Mouse (Mus musculus): ENCODE data around the gene Mapt. TPM values are rescaled to one million over a fixed set of nuclear protein-coding genes. Genes with fewer than 3 reads are reported as not detected.
"Not testable (repeated sequence)": the region's sequence is repeated elsewhere in the genome, so short reads cannot be mapped to it uniquely, and the experiment has no call there.

Mapt gene
- total and polyA plus RNA-seq, 2 experiments from 2014 or later = 473 to 1,028 TPM

DNA sequence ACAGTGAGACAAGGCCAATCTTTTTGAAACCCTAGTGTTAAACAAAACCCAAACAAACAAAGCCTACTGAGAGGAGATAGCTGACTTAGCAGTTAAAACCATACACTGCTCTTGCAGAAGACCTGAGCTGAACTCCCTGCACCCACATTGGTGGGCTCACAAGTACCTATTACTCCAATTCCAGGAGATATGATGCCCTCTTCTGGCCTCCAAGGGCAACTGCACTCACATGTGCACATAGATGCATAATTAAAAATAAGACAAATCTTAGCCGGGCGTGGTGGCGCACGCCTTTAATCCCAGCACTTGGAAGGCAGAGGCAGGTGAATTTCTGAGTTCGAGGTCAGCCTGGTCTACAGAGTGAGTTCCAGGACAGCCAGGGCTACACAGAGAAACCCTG is 17.1 kb upstream of the Mapt start:
- DNase-seq (ENCODE audit: low spot score); H3K4me2 ChIP-seq (ENCODE audit: low read depth, low read length); H3K27me3 ChIP-seq (ENCODE audit: insufficient read depth, low read length); H3K4me1 ChIP-seq (ENCODE audit: insufficient read depth, low read length); ATAC-seq; H3K4me3 ChIP-seq (ENCODE audit: low read length); H3K9ac ChIP-seq (replicated peaks; ENCODE audit: low read length); H3K36me3 ChIP-seq (ENCODE audit: insufficient read depth, low read length); H3K9me3 ChIP-seq (ENCODE audit: low read length); H3K27ac ChIP-seq: not testable (repeated sequence)
- TF ChIP-seq CTCF (IDR thresholded peaks at IDR 0.05; ENCODE audit: low read depth) = 0 out of 2 replicates have a peak, but pooled peaks have one; percentile 3
- 94% methylated on average over 5 of the region's 5 CpGs for WGBS

DNA sequence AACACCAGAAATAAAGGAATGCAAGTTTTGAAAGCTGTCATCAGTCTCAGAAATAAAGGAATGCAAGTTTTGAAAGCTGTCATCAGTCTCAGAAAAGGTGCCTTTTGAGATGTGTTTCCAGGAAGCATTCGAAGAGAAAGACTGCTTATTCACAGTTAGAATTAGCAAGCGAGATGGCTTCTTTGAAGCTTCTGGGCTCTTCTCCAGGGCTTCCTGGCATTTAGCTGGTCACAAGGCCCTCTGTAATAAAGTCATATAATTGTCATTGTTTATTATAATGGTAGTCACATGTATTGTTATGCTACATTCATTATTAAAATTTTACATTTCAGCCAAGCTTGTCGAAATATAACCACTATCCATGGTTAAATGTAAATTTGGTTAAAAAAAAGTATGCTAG is 13.1 kb upstream of the Mapt start:
- Histone ChIP-seq H3K27me3 (ENCODE audit: insufficient read depth, low read length) (no peaks in the 10 kb centered on the region), H3K4me3 (ENCODE audit: low read length) (no peak overlapping the region), H3K36me3 (ENCODE audit: insufficient read depth, low read length) (no peaks in the 10 kb centered on the region), H3K27ac (no peak overlapping the region), H3K9ac (replicated peaks; ENCODE audit: low read length) (no peak overlapping the region), H3K9me3 (ENCODE audit: low read length) (no peaks in the 10 kb centered on the region), H3K4me2 (ENCODE audit: low read depth, low read length) (no peak overlapping the region), H3K4me1 (ENCODE audit: insufficient read depth, low read length) (no peaks in the 10 kb centered on the region)
- no peak for TF ChIP-seq CTCF (IDR thresholded peaks at IDR 0.05; ENCODE audit: low read depth)
- WGBS = 47% methylated on average over 3 of the region's 3 CpGs
- DNase-seq (ENCODE audit: low spot score) (peak; percentile 30), ATAC-seq (no peak)

DNA sequence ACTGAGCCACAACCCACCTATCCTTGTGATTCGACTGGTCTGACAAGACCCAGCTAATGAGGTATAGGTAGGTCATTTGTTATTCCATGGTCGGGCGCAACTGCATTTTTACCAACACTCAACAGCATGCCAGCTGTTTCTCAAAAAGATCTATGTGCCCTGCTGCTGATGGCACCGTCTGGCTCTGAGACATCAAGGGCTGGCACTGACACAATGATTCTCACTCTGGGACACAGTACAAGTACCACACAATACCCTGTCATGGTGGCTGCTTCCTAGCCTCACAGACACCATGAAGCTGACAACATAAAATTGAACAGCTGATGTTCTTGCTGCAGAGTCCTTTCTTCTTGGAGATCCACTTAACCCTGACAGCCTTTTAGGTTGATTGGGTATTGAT is 10.9 kb upstream of the Mapt start:
- ATAC-seq = no peak

DNA sequence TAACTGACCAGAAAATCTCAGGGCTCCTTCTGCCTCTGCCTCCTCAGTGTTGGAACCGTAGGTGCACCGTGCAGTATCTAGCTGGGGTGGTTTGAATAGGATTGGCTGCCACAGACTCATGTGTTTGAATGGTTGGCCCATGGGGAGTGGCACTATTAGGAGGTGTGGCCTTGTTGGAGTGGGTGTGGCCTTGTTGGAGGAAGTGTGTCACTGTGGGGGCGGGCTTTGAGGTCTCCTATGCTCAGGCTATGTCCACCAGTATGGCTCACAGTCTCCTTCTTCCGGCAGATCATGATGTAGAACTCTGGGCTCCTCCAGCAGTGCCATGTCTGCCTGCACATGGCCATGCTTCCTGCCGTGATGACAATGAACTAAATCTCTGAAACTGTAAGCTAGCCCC is 9.4 kb upstream of the Mapt start:
- H3K27me3 ChIP-seq (ENCODE audit: insufficient read depth, low read length) = no peaks in the 10 kb centered on the region
- H3K27ac ChIP-seq = no peak overlapping the region
- TF ChIP-seq CTCF (IDR thresholded peaks at IDR 0.05; ENCODE audit: low read depth) = no peak
- DNase-seq (ENCODE audit: low spot score) (no peak), ATAC-seq (0 out of 2 replicates have a peak, but pooled peaks have one; percentile 12)
- no peak overlapping the region for H3K4me2 ChIP-seq (ENCODE audit: low read depth, low read length)
- WGBS = 74% methylated on average over 5 of the region's 5 CpGs
- no peaks in the 10 kb centered on the region for H3K36me3 ChIP-seq (ENCODE audit: insufficient read depth, low read length)
- no peaks in the 10 kb centered on the region for H3K9me3 ChIP-seq (ENCODE audit: low read length)
- H3K9ac ChIP-seq (replicated peaks; ENCODE audit: low read length) = no peak overlapping the region
- no peak overlapping the region for H3K4me3 ChIP-seq (ENCODE audit: low read length)
- no peaks in the 10 kb centered on the region for H3K4me1 ChIP-seq (ENCODE audit: insufficient read depth, low read length)

More for the DNA sequence above, 10.9 kb upstream of the Mapt start:
- no peak for DNase-seq (ENCODE audit: low spot score)
- Histone ChIP-seq H3K9me3 (ENCODE audit: low read length) (no peaks in the 10 kb centered on the region), H3K36me3 (ENCODE audit: insufficient read depth, low read length) (no peaks in the 10 kb centered on the region), H3K9ac (replicated peaks; ENCODE audit: low read length) (no peak overlapping the region), H3K4me1 (ENCODE audit: insufficient read depth, low read length) (no peaks in the 10 kb centered on the region), H3K4me2 (ENCODE audit: low read depth, low read length) (no peak overlapping the region), H3K4me3 (ENCODE audit: low read length) (no peak overlapping the region), H3K27me3 (ENCODE audit: insufficient read depth, low read length) (no peaks in the 10 kb centered on the region), H3K27ac (no peak overlapping the region)
- WGBS = 65% methylated on average over 4 of the region's 4 CpGs
- no peak for TF ChIP-seq CTCF (IDR thresholded peaks at IDR 0.05; ENCODE audit: low read depth)

DNA sequence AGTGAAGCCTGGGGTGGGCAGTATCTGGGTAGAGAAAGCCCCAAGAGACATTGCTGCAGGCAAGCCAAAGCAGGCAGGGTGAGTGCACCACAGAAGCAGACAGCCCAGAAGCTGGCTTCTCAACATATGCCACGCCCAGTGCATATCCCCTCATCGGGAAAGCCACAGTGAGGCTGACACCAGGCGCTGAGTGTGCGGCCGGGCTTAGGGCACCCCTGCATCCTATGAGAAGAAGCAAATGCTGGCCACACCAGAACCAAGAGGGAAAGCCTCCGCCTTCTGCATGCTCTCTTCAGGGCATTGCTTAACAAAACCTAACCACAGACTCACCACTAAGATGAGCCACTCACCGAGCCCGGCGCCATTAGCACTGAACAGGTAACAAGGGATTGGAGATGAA is 7.9 kb upstream of the Mapt start:
- TF ChIP-seq CTCF (IDR thresholded peaks at IDR 0.05; ENCODE audit: low read depth) = no peak
- Histone ChIP-seq H3K27ac (no peak overlapping the region), H3K4me1 (ENCODE audit: insufficient read depth, low read length) (no peaks in the 10 kb centered on the region), H3K36me3 (ENCODE audit: insufficient read depth, low read length) (no peaks in the 10 kb centered on the region), H3K9ac (replicated peaks; ENCODE audit: low read length) (no peak overlapping the region), H3K27me3 (ENCODE audit: insufficient read depth, low read length) (no peaks in the 10 kb centered on the region), H3K4me2 (ENCODE audit: low read depth, low read length) (no peak overlapping the region), H3K9me3 (ENCODE audit: low read length) (no peaks in the 10 kb centered on the region), H3K4me3 (ENCODE audit: low read length) (no peak overlapping the region)
- ATAC-seq = no peak
- 80% methylated on average over 9 of the region's 9 CpGs for WGBS
- DNase-seq (ENCODE audit: low spot score) = no peak

DNA sequence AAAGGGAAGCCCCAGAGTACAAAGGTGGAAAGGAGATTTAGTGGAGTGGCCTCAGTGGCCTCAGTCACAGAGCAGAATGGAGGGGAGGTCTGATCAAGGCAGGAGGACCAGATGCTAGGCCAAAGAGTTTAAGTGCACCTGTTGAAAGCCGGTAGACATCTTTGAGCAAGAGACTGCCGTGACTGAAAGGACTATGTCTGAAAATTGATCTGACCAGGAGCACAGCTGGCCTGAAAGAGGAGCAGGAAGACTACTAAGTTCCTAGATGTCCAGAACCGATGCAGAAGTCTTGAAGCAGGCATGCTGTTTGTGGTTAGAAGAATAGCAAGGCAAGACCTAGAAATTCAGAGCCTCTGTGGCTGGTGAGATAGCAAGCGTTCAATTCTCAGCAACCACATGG is 1.8 kb upstream of the Mapt start:
- Histone ChIP-seq H3K4me2 (ENCODE audit: low read depth, low read length) (no peak overlapping the region), H3K9me3 (ENCODE audit: low read length) (no peaks in the 10 kb centered on the region), H3K27ac (no peak overlapping the region), H3K4me1 (ENCODE audit: insufficient read depth, low read length) (no peaks in the 10 kb centered on the region), H3K4me3 (ENCODE audit: low read length) (no peak overlapping the region), H3K36me3 (ENCODE audit: insufficient read depth, low read length) (no peaks in the 10 kb centered on the region), H3K9ac (replicated peaks; ENCODE audit: low read length) (no peak overlapping the region), H3K27me3 (ENCODE audit: insufficient read depth, low read length) (no peaks in the 10 kb centered on the region)
- ATAC-seq (no peak), DNase-seq (ENCODE audit: low spot score) (peak; percentile 17)
- 70% methylated on average over 4 of the region's 4 CpGs for WGBS
- no peak for TF ChIP-seq CTCF (IDR thresholded peaks at IDR 0.05; ENCODE audit: low read depth)

DNA sequence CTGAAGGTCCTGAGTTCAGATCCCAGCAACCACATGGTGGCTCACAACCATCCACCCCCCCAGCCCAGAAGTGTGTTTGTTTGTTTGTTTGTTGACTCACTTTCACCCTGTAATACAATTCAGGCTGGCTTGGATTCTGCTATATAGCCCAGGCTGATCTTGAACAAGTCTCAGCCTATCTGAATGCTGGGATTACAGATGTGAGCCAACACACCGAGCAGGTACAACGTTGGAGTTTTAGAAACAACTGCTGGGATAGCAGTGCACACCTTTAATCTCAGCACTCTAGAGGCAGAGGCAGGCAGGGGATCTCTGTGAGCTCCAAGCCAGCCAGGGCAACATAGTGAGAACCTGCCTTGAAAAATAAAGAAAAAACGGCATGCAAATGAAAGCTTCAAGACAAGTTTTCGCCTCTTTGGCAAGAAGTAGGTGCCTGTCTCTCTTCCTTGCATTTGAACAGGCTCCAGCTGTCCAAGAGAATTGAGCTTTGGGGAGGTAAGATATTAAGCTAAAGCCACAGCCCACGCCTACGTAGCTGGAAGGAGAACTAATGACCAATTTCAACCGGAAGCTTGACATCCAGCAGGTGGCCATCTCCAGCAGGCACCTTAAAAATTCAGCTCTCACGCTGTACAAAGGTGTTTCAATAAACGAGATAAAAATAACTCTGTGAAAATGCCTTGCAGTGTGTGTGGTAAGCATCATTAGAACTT is 968 bp upstream of the Mapt start:
- Histone ChIP-seq H3K27ac (peak overlapping the region; percentile 99), H3K27me3 (ENCODE audit: insufficient read depth, low read length) (no peaks in the 10 kb centered on the region), H3K4me1 (ENCODE audit: insufficient read depth, low read length) (no peaks in the 10 kb centered on the region), H3K9ac (replicated peaks; ENCODE audit: low read length) (peak overlapping the region; percentile 96; the same call in 1 of the 2 replicates), H3K9me3 (ENCODE audit: low read length) (no peaks in the 10 kb centered on the region), H3K4me2 (ENCODE audit: low read depth, low read length) (peak overlapping the region; percentile 88), H3K36me3 (ENCODE audit: insufficient read depth, low read length) (no peaks in the 10 kb centered on the region), H3K4me3 (ENCODE audit: low read length) (peak overlapping the region; percentile 86)
- peak; percentile 61 for DNase-seq (ENCODE audit: low spot score)
- ATAC-seq = no peak
- peak; percentile 46 for TF ChIP-seq CTCF (IDR thresholded peaks at IDR 0.05; ENCODE audit: low read depth)
- WGBS = 11% methylated on average over 9 of the region's 9 CpGs
